Mouse (Mus musculus): ENCODE data around the gene Mfsd5. TPM values are rescaled to one million over a fixed set of nuclear protein-coding genes. Genes with fewer than 3 reads are reported as not detected.

Mfsd5 gene
- 10 to 100 TPM; 21.1 to 22.7 TPM for total RNA-seq (2021)

GRCm38 (mm10) chr15:102279092-102279782 is at the start of gene Mfsd5:
Gene Mfsd5, plus strand, starts transcription at chr15:102279454.
- DNase-seq: peak; percentile 90

- no peak for DNase-seq
Observed at GRCm38 (mm10) chr15:102230408-102231321, 48.6 kb upstream of the Mfsd5 start.

GRCm38 (mm10) chr15:102231748-102232147 is 47.5 kb upstream of the Mfsd5 start, which contains the start of gene Itgb7:
Gene Itgb7, minus strand, starts transcription at chr15:102231944.
- DNase-seq: no peak

GRCm38 (mm10) chr15:102232764-102233163 is 46.5 kb upstream of the Mfsd5 start:
- no peak for DNase-seq

GRCm38 (mm10) chr15:102233896-102234295 is 45.4 kb upstream of the Mfsd5 start:
- no peak for DNase-seq

- no peak for DNase-seq
Observed at GRCm38 (mm10) chr15:102235371-102236027, 43.8 kb upstream of the Mfsd5 start.

- DNase-seq: no peak
Observed at GRCm38 (mm10) chr15:102238543-102239259, 40.6 kb upstream of the Mfsd5 start.

- peak; percentile 88 for DNase-seq
Observed at GRCm38 (mm10) chr15:102239260-102239590, 40.0 kb upstream of the Mfsd5 start.

GRCm38 (mm10) chr15:102239851-102240250 is 39.4 kb upstream of the Mfsd5 start:
- no peak for DNase-seq

- peak; percentile 60 for DNase-seq
Observed at GRCm38 (mm10) chr15:102240607-102241006, 38.6 kb upstream of the Mfsd5 start.

GRCm38 (mm10) chr15:102242404-102243228 is 36.6 kb upstream of the Mfsd5 start:
- no peak for DNase-seq

- DNase-seq: no peak
Observed at GRCm38 (mm10) chr15:102243229-102244190, 35.7 kb upstream of the Mfsd5 start.

GRCm38 (mm10) chr15:102244306-102245191 is 34.7 kb upstream of the Mfsd5 start:
- DNase-seq: no peak

- no peak for DNase-seq
Observed at GRCm38 (mm10) chr15:102245461-102245881, 33.8 kb upstream of the Mfsd5 start.

GRCm38 (mm10) chr15:102245891-102246741 is 33.1 kb upstream of the Mfsd5 start:
- DNase-seq: peak; percentile 75

- peak; percentile 96 for DNase-seq
Observed at GRCm38 (mm10) chr15:102246866-102247251, 32.4 kb upstream of the Mfsd5 start.

GRCm38 (mm10) chr15:102247252-102248130 is 31.8 kb upstream of the Mfsd5 start:
- peak; percentile 80 for DNase-seq
